Mouse (Mus musculus): ENCODE results near the gene Ifi205. TPM values are rescaled to one million over a fixed set of nuclear protein-coding genes. Genes with fewer than 3 reads are reported as not detected.
A peak's percentile ranks its signal among the peaks of the same experiment; 100 is the strongest.
"Not testable (repeated sequence)": the region's sequence is repeated elsewhere in the genome, so short reads cannot be mapped to it uniquely, and the experiment has no call there.

Ifi205 gene
- polyA plus RNA-seq, 1 experiment from 2014 or later, result not detected

GRCm38 (mm10) chr1:173982694-173983305 lies 48.8 kb downstream of the Ifi205 start, which contains the start of gene Ifi202b:
Gene Ifi202b (minus strand): TSS chr1:173982744.
- H3K27me3 ChIP-seq (ENCODE audit: control insufficient read depth, insufficient read depth, low read length); H3K9ac ChIP-seq (ENCODE audit: low read length); H3K4me3 ChIP-seq (ENCODE audit: low read depth, low read length); H3K4me2 ChIP-seq; H3K27ac ChIP-seq (ENCODE audit: low read depth, low read length); DNase-seq (ENCODE audit: low spot score, missing footprints); ATAC-seq (ENCODE audit: low FRiP score); H3K4me1 ChIP-seq (ENCODE audit: control insufficient read depth, insufficient read depth, low read length); H3K36me3 ChIP-seq (ENCODE audit: control insufficient read depth, insufficient read depth, low read length); H3K9me3 ChIP-seq (ENCODE audit: control insufficient read depth, low read length): not testable (repeated sequence)
- 86% methylated on average over 6 of the region's 6 CpGs for WGBS

GRCm38 (mm10) chr1:173981038-173981437 lies 50.6 kb downstream of the Ifi205 start:
- not testable (repeated sequence) for H3K9ac ChIP-seq (ENCODE audit: low read length); H3K27ac ChIP-seq (ENCODE audit: low read depth, low read length); H3K27me3 ChIP-seq (ENCODE audit: control insufficient read depth, insufficient read depth, low read length); H3K9me3 ChIP-seq (ENCODE audit: control insufficient read depth, low read length); H3K4me3 ChIP-seq (ENCODE audit: low read depth, low read length); DNase-seq (ENCODE audit: low spot score, missing footprints); H3K4me1 ChIP-seq (ENCODE audit: control insufficient read depth, insufficient read depth, low read length); H3K4me2 ChIP-seq; H3K36me3 ChIP-seq (ENCODE audit: control insufficient read depth, insufficient read depth, low read length)
- peak; percentile 27; the same call in 1 of the 2 replicates for ATAC-seq (ENCODE audit: low FRiP score)
- WGBS, result 71% methylated on average over 3 of the region's 3 CpGs

- H3K9me3 ChIP-seq (ENCODE audit: control insufficient read depth, low read length), result no peaks in the 10 kb centered on the region
- no peaks in the 10 kb centered on the region for H3K36me3 ChIP-seq (ENCODE audit: control insufficient read depth, insufficient read depth, low read length)
- no peaks in the 10 kb centered on the region for H3K4me1 ChIP-seq (ENCODE audit: control insufficient read depth, insufficient read depth, low read length)
- no peak overlapping the region for H3K4me3 ChIP-seq (ENCODE audit: low read depth, low read length)
- no peaks in the 10 kb centered on the region for H3K27me3 ChIP-seq (ENCODE audit: control insufficient read depth, insufficient read depth, low read length)
- no peak overlapping the region for H3K4me2 ChIP-seq
- DNase-seq (ENCODE audit: low spot score, missing footprints) (no peak), ATAC-seq (ENCODE audit: low FRiP score) (no peak)
- H3K27ac ChIP-seq (ENCODE audit: low read depth, low read length), result no peak overlapping the region
- H3K9ac ChIP-seq (ENCODE audit: low read length), result no peak overlapping the region
Observed at GRCm38 (mm10) chr1:173977622-173978021, 54.0 kb downstream of the Ifi205 start.

- Histone ChIP-seq H3K9ac (ENCODE audit: low read length) (no peak overlapping the region), H3K4me1 (ENCODE audit: control insufficient read depth, insufficient read depth, low read length) (no peaks in the 10 kb centered on the region), H3K36me3 (ENCODE audit: control insufficient read depth, insufficient read depth, low read length) (no peaks in the 10 kb centered on the region), H3K4me2 (no peak overlapping the region), H3K4me3 (ENCODE audit: low read depth, low read length) (no peak overlapping the region), H3K9me3 (ENCODE audit: control insufficient read depth, low read length) (no peaks in the 10 kb centered on the region), H3K27me3 (ENCODE audit: control insufficient read depth, insufficient read depth, low read length) (no peaks in the 10 kb centered on the region), H3K27ac (ENCODE audit: low read depth, low read length) (no peak overlapping the region)
- ATAC-seq (ENCODE audit: low FRiP score) (no peak), DNase-seq (ENCODE audit: low spot score, missing footprints) (no peak)
Observed at GRCm38 (mm10) chr1:173973111-173973510, 58.5 kb downstream of the Ifi205 start.

Other genes starting within 250 kb of the Ifi205 start
- 0.15 and 0.19 TPM in 2 replicates for gene Ifi211, start 118.8 kb downstream of the Ifi205 start, polyA plus RNA-seq (2014; fragmentation: Nextera tagmentation; extraction: Ambion mirVana)
- 0.36 and 0.58 TPM in 2 replicates for gene Mndal, start 89.3 kb downstream of the Ifi205 start, polyA plus RNA-seq (2014; fragmentation: Nextera tagmentation; extraction: Ambion mirVana)
- gene Ifi203, start 89.1 kb downstream of the Ifi205 start, polyA plus RNA-seq (2014; fragmentation: Nextera tagmentation; extraction: Ambion mirVana), result 0.10 TPM in 1 of 2 replicates, not detected in the other
- gene Ifi202b, start 49.1 kb downstream of the Ifi205 start, polyA plus RNA-seq (2014; fragmentation: Nextera tagmentation; extraction: Ambion mirVana), result not detected in 2 replicates
- not detected in 2 replicates for gene Olfr433, start 8.9 kb upstream of the Ifi205 start, polyA plus RNA-seq (2014; fragmentation: Nextera tagmentation; extraction: Ambion mirVana)
- not detected in 2 replicates for gene Olfr432, start 17.4 kb upstream of the Ifi205 start, polyA plus RNA-seq (2014; fragmentation: Nextera tagmentation; extraction: Ambion mirVana)
- not detected in 2 replicates for gene Olfr430, start 34.8 kb upstream of the Ifi205 start, polyA plus RNA-seq (2014; fragmentation: Nextera tagmentation; extraction: Ambion mirVana)
- gene Olfr429, start 52.5 kb upstream of the Ifi205 start, polyA plus RNA-seq (2014; fragmentation: Nextera tagmentation; extraction: Ambion mirVana), result not detected in 2 replicates
- not detected in 2 replicates for gene Olfr427, start 65.1 kb upstream of the Ifi205 start, polyA plus RNA-seq (2014; fragmentation: Nextera tagmentation; extraction: Ambion mirVana)
- gene Olfr231, start 89.4 kb upstream of the Ifi205 start, polyA plus RNA-seq (2014; fragmentation: Nextera tagmentation; extraction: Ambion mirVana), result not detected in 2 replicates
- gene Olfr424, start 99.7 kb upstream of the Ifi205 start, polyA plus RNA-seq (2014; fragmentation: Nextera tagmentation; extraction: Ambion mirVana), result not detected in 2 replicates
- gene Olfr420, start 123.8 kb upstream of the Ifi205 start, polyA plus RNA-seq (2014; fragmentation: Nextera tagmentation; extraction: Ambion mirVana), result not detected in 2 replicates
- 2.1 TPM in 2 replicates for gene Spta1, start 141.0 kb upstream of the Ifi205 start, polyA plus RNA-seq (2014; fragmentation: Nextera tagmentation; extraction: Ambion mirVana)
- not detected in 2 replicates for gene Olfr419, start 220.3 kb upstream of the Ifi205 start, polyA plus RNA-seq (2014; fragmentation: Nextera tagmentation; extraction: Ambion mirVana)

Measured in midbrain, embryonic 11.5 days (tissue).